Mouse (Mus musculus) limb, embryonic 14.5 days (tissue): ENCODE measurements around the gene Zg16. TPM values are rescaled to one million over a fixed set of nuclear protein-coding genes. Genes with fewer than 3 reads are reported as not detected.

ENCODE experiments used
- ATAC-seq: fragments of 200-750 bp; cut with Nextera tagmentation; 2 replicates; pipeline ENCODE4 v1.8.0; 2017; ENCODE audit warnings: low read depth, moderate number of reproducible peaks, moderate TSS enrichment; ENCODE audit not compliant: low FRiP score
- DNase-seq: peaks from one replicate; pipeline ENCODE4 v3.0.0-alpha.2; 2015; ENCODE audit warnings: low spot score
- H3K27ac ChIP-seq: fragments of 300-500 bp; sonication (generic); replicated peaks from 2 replicates; pipeline ENCODE4 v1.5.1; 2014; ENCODE audit warnings: low read depth, mild to moderate bottlenecking, low read length, moderate library complexity, mixed read lengths
- H3K27me3 ChIP-seq: fragments of 300-500 bp; sonication (generic); 2 replicates; pipeline ENCODE4 v1.6.1; 2014; ENCODE audit warnings: low read length, mixed read lengths; ENCODE audit not compliant: control insufficient read depth, insufficient read depth
- H3K36me3 ChIP-seq: fragments of 300-500 bp; sonication (generic); 2 replicates; pipeline ENCODE4 v1.6.1; 2014; ENCODE audit warnings: mild to moderate bottlenecking, low read length, moderate library complexity, mixed read lengths; ENCODE audit not compliant: control insufficient read depth, insufficient read depth
- H3K4me1 ChIP-seq: fragments of 300-500 bp; sonication (generic); 2 replicates; pipeline ENCODE4 v1.6.1; 2014; ENCODE audit warnings: antibody characterized with exemption, low read length, mixed read lengths; ENCODE audit not compliant: control insufficient read depth, insufficient read depth
- H3K4me2 ChIP-seq: fragments of 300-500 bp; sonication (generic); replicated peaks from 2 replicates; pipeline ENCODE4 v1.6.1; 2014; ENCODE audit warnings: low read depth, mild to moderate bottlenecking, low read length, moderate library complexity; ENCODE audit not compliant: severe bottlenecking
- H3K4me3 ChIP-seq: fragments of 300-500 bp; sonication (generic); replicated peaks from 2 replicates; pipeline ENCODE4 v1.5.1; 2014; ENCODE audit warnings: low read length
- H3K9ac ChIP-seq: fragments of 300-500 bp; sonication (generic); 2 replicates; pipeline ENCODE4 v1.6.1; 2014; ENCODE audit warnings: mild to moderate bottlenecking, low read depth, low read length, moderate library complexity; ENCODE audit not compliant: severe bottlenecking
- H3K9me3 ChIP-seq: fragments of 300-500 bp; sonication (generic); 2 replicates; pipeline ENCODE4 v1.6.1; 2016; ENCODE audit warnings: low read length; ENCODE audit not compliant: control insufficient read depth
- POLR2A ChIP-seq: fragments of 200-500 bp; IDR thresholded peaks from 2 replicates; pipeline ENCODE4 v1.8.0; 2012; ENCODE audit warnings: inconsistent platforms, mild to moderate bottlenecking, moderate library complexity, borderline replicate concordance; ENCODE audit not compliant: insufficient read depth, insufficient read length; ENCODE audit errors: extremely low read depth
- WGBS: fragments of 180-500 bp; shearing (Covaris S2); extraction: QIAGEN DNeasy Blood & Tissue Kit; methylation state at CpG from one replicate; pipeline ENCODE4 v1.1.7; 2014; 5-methylcytosine and 5-hydroxymethylcytosine counted together
- polyA plus RNA-seq, 2 experiments: library from polyadenylated mRNA; depleted of rRNA in 1 of 2; stranded (reverse) in 1 of 2; unstranded in 1 of 2; fragments of >200 nt; fragmentation: Nextera tagmentation in 1 of 2; extraction: Ambion mirVana in 1 of 2; gene quantifications; 2 replicates each; pipeline versions ENCODE4 v1.2.1 to v1.2.3; 2012 to 2014

The Zg16 gene
- polyA plus RNA-seq, 2 experiments, result not detected

DNA sequence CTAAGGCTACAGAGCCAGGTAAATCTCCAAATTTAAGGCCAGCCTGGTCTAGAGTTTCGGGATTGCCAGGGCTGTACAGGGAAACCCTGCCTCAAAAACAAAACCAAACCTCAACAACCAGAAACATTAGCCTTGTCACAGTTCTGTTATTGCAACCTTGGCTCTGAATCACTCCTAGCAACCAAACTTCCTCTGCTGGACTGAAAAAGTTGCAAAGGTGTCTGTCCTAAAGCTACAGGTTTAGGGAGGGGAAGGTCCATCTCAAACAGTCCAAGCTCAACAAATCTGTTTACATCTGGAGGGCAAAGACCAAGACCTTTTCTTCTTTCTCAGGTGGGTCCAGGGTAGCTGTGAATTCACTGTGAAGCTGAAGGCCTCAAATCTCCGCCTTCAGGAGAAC is 76.1 kb downstream of the Zg16 start:
- Histone ChIP-seq H3K4me3 (no peak overlapping the region), H3K27me3 (no peaks in the 10 kb centered on the region), H3K4me1 (peaks cover 9% of the 10 kb centered on the region), H3K27ac (no peak overlapping the region), H3K9me3 (no peaks in the 10 kb centered on the region), H3K4me2 (no peak overlapping the region), H3K36me3 (peaks cover 34% of the 10 kb centered on the region), H3K9ac (no peak overlapping the region)
- 86% methylated on average over 2 of the region's 2 CpGs for WGBS
- ATAC-seq, result no peak
- no peak for TF ChIP-seq POLR2A
- DNase-seq, result no peak

DNA sequence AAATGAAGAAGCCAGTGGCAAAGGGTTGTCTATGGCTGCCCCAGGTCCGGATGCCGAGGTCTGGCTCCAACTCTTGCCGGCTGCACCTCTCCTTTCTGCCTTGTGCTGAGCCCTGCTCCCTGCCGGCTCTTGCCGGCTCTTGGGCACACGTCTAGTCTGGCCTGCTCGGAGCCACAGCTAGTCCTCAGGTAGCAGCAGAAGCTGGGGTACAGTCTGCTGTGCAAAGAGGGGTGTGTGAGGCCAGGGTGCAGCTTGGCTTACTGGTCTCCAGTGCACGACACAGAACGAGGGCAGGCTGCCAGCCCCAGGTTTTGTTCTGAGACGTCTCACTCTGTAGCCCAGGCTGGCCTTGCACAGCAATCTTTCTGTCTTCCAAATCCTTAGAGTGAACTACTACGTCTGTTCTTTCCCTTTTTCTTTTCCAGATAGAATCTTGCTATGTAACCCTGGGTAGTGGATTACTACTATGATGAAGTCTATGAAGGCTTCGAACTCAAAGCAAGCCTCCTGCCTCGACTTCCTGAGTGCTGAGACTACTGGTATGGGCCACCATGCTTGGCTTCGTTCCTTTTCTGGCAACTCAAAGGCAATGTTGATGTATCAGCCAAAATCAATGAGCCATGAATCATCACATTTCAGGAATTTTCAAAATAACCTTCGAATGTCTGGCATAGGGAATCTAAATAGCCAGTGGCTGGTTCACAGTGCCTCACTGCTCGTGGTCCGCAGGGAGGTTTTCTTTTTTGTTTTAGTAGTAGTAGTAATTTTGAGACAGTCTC is 77.6 kb downstream of the Zg16 start:
- H3K9me3 ChIP-seq, result no peaks in the 10 kb centered on the region
- H3K27me3 ChIP-seq, result no peaks in the 10 kb centered on the region
- TF ChIP-seq POLR2A, result no peak
- H3K4me2 ChIP-seq, result no peak overlapping the region
- DNase-seq, result no peak
- 85% methylated on average over 17 of the region's 17 CpGs for WGBS
- no peak overlapping the region for H3K9ac ChIP-seq
- H3K4me3 ChIP-seq, result no peak overlapping the region
- H3K36me3 ChIP-seq, result peaks cover 20% of the 10 kb centered on the region
- H3K4me1 ChIP-seq, result no peaks in the 10 kb centered on the region; the same call in 1 of the 2 replicates
- no peak overlapping the region for H3K27ac ChIP-seq
- no peak for ATAC-seq

DNA sequence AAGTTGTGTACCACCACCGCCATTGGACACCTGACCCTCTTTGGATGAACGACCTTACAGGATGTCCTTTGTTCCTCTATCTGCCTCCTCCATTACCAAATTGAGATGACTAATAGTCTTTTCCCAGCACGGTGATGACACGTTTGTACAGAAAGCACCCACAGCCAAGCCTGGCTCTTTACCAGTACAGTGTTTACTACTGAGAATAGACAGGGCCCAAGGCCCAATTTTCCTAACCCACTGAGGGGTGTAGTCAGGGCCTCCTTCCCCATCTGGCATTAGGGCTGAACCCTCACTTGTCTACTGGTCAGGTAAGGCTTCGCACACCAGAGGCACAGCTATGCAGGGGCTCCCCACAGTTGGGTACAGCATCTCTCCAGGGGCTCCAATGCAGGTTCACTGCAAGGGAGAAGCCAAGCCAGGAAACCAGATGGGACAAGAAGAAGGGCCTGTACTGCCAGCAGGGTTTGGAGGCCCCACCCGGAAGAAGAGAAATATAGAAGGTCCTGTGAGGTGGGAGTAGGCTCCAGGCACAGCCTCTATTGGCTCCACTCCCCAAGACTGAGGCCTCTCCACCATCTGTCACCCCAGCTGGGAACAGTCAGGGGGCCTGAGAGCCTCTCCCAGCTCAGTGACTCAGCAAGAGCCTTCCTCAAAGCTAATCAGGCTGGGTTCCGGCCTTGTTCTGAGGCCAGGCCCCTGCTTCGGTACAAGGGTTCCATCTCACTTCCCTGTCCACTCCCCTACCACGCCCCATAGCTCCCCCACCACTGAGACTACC is 78.7 kb downstream of the Zg16 start:
- Histone ChIP-seq H3K27me3 (no peaks in the 10 kb centered on the region), H3K36me3 (peaks cover 10% of the 10 kb centered on the region), H3K4me1 (no peaks in the 10 kb centered on the region; the same call in 1 of the 2 replicates), H3K27ac (no peak overlapping the region), H3K4me3 (no peak overlapping the region), H3K9ac (no peak overlapping the region), H3K9me3 (no peaks in the 10 kb centered on the region), H3K4me2 (no peak overlapping the region)
- ATAC-seq (no peak), DNase-seq (peak; percentile 48)
- 67% methylated on average over 9 of the region's 9 CpGs for WGBS
- no peak for TF ChIP-seq POLR2A

GRCm38 (mm10) chr7:127007313-127008024 is 79.7 kb downstream of the Zg16 start:
- no peak overlapping the region for H3K4me3 ChIP-seq
- no peaks in the 10 kb centered on the region; the same call in 1 of the 2 replicates for H3K4me1 ChIP-seq
- H3K36me3 ChIP-seq, result peaks cover 1% of the 10 kb centered on the region; the same call in 1 of the 2 replicates
- TF ChIP-seq POLR2A, result no peak
- no peaks in the 10 kb centered on the region for H3K27me3 ChIP-seq
- DNase-seq, result no peak
- H3K9me3 ChIP-seq, result no peaks in the 10 kb centered on the region
- H3K4me2 ChIP-seq, result no peak overlapping the region
- H3K27ac ChIP-seq, result no peak overlapping the region
- H3K9ac ChIP-seq, result no peak overlapping the region
- ATAC-seq, result no peak
- 90% methylated on average over 6 of the region's 6 CpGs for WGBS
